Mouse (Mus musculus): ENCODE results near the gene Ndufs4.

Gene Ndufs4

GRCm38 (mm10) chr13:114388211-114388965, at the start of gene Ndufs4:
Ndufs4 (minus strand) TSS chr13:114388258.
- DNase-seq (ENCODE audit: low spot score in 2 of 2): no peak

GRCm38 (mm10) chr13:114432491-114432890, 44.4 kb upstream of the Ndufs4 start:
- DNase-seq (ENCODE audit: low spot score in 2 of 2): no peak

- no peak for DNase-seq (ENCODE audit: low spot score in 2 of 2)
Observed at GRCm38 (mm10) chr13:114425230-114425629, 37.2 kb upstream of the Ndufs4 start.

GRCm38 (mm10) chr13:114420235-114420634, 32.2 kb upstream of the Ndufs4 start:
- no peak for DNase-seq (ENCODE audit: low spot score in 2 of 2)

GRCm38 (mm10) chr13:114419364-114419763, 31.3 kb upstream of the Ndufs4 start:
- DNase-seq (ENCODE audit: low spot score in 2 of 2): no peak

GRCm38 (mm10) chr13:114412326-114412725, 24.3 kb upstream of the Ndufs4 start:
- DNase-seq (ENCODE audit: low spot score in 2 of 2): no peak

GRCm38 (mm10) chr13:114406866-114407265, 18.8 kb upstream of the Ndufs4 start:
- no peak for DNase-seq (ENCODE audit: low spot score in 2 of 2)

GRCm38 (mm10) chr13:114406424-114406823, 18.4 kb upstream of the Ndufs4 start:
- DNase-seq (ENCODE audit: low spot score in 2 of 2): no peak

- no peak for DNase-seq (ENCODE audit: low spot score in 2 of 2)
Observed at GRCm38 (mm10) chr13:114405100-114405715, 17.1 kb upstream of the Ndufs4 start.

GRCm38 (mm10) chr13:114398906-114399305, 10.8 kb upstream of the Ndufs4 start:
- DNase-seq (ENCODE audit: low spot score in 2 of 2): no peak

GRCm38 (mm10) chr13:114397281-114397680, 9.2 kb upstream of the Ndufs4 start:
- DNase-seq (ENCODE audit: low spot score in 2 of 2): no peak

GRCm38 (mm10) chr13:114396863-114397262, 8.8 kb upstream of the Ndufs4 start:
- DNase-seq (ENCODE audit: low spot score in 2 of 2): no peak

- no peak for DNase-seq (ENCODE audit: low spot score in 2 of 2)
Observed at GRCm38 (mm10) chr13:114394784-114395183, 6.7 kb upstream of the Ndufs4 start.

GRCm38 (mm10) chr13:114392501-114392900, 4.4 kb upstream of the Ndufs4 start:
- no peak for DNase-seq (ENCODE audit: low spot score in 2 of 2)

- peak; percentile 78 to 85 for DNase-seq (ENCODE audit: low spot score in 2 of 2)
Observed at GRCm38 (mm10) chr13:114387521-114388171, 412 bp downstream of the Ndufs4 start.

- DNase-seq (ENCODE audit: low spot score in 2 of 2): no peak
Observed at GRCm38 (mm10) chr13:114387074-114387487, 977 bp downstream of the Ndufs4 start.

GRCm38 (mm10) chr13:114376511-114376910, 11.5 kb downstream of the Ndufs4 start:
- DNase-seq (ENCODE audit: low spot score in 2 of 2): no peak

- no peak for DNase-seq (ENCODE audit: low spot score in 2 of 2)
Observed at GRCm38 (mm10) chr13:114362086-114362485, 26.0 kb downstream of the Ndufs4 start.

- DNase-seq (ENCODE audit: low spot score in 2 of 2): no peak
Observed at GRCm38 (mm10) chr13:114351321-114351946, 36.6 kb downstream of the Ndufs4 start.

- DNase-seq (ENCODE audit: low spot score in 2 of 2): no peak
Observed at GRCm38 (mm10) chr13:114344979-114345712, 42.9 kb downstream of the Ndufs4 start.

- DNase-seq (ENCODE audit: low spot score in 2 of 2): no peak
Observed at GRCm38 (mm10) chr13:114344220-114344973, 43.7 kb downstream of the Ndufs4 start.

Data from natural killer cell, adult 2 months (primary cell).